Mouse (Mus musculus): ENCODE measurements around the gene Retsat.

- TF ChIP-seq POLR2A (IDR thresholded peaks at IDR 0.05; ENCODE audit: low read depth, low read length) (no peak), CTCF (conservative IDR thresholded peaks at IDR 0.05; ENCODE audit: insufficient read depth, insufficient read length, low read depth, low read length) (peak; percentile 95)
Measured at GRCm38 (mm10) chr6:72566044-72566443, 32.2 kb upstream of the Retsat start.
